Mouse (Mus musculus) G1E (cell line): ENCODE measurements around the gene Dnase2a.

Source experiments
- CTCF ChIP-seq: IDR thresholded peaks from 2 replicates; pipeline ENCODE4 v1.5.1; 2012; ENCODE audit warnings: low read depth, low read length, inconsistent platforms, mixed read lengths
- GATA1 ChIP-seq: IDR thresholded peaks from 2 replicates; pipeline ENCODE4 v1.6.1; 2012; ENCODE audit warnings: borderline replicate concordance, low read length, inconsistent platforms, mixed read lengths
- POLR2AphosphoS5 ChIP-seq: IDR thresholded peaks from 2 replicates; pipeline ENCODE4 v1.6.1; 2012; ENCODE audit warnings: low read depth, low read length, inconsistent platforms; ENCODE audit not compliant: insufficient replicate concordance
- TAL1 ChIP-seq: conservative IDR thresholded peaks from 2 replicates; pipeline ENCODE4 v1.6.1; 2012; ENCODE audit warnings: low read depth, low read length, inconsistent platforms, mixed read lengths

GRCm38 (mm10) chr8:84930582-84930981, 22.2 kb downstream of the Dnase2a start:
- TF ChIP-seq TAL1 (no peak), CTCF (no peak), POLR2AphosphoS5 (no peak), GATA1 (no peak)
